Mouse (Mus musculus): Measurements from ENCODE around the gene Sptan1. TPM values are rescaled to one million over a fixed set of nuclear protein-coding genes. Genes with fewer than 3 reads are reported as not detected.

The Sptan1 gene
- total and polyA plus RNA-seq, 3 experiments = 73.8 to 113 (median 88.0) TPM

DNA sequence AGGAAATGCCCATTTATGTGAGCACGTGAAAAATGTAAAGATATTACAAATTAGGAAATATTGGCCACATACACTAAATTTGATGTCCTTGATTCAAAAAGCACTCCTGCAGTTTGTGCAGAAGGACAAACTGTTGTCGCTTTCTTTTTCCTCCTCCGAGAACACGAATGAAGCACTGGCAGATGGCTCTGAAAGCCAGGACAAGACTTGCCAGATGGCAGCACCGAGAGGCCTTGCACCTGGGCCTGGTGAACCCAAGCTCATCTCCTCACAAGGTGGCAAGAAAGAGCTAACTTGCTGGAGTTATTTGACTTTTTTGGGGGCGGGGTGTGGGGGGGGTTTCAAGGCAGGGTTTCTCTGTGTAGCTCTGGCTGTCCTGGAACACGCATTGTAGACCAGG, 24.5 kb upstream of the Sptan1 start:
- Histone ChIP-seq H3K4me2 (ENCODE audit: insufficient read depth, low read depth, poor library complexity, severe bottlenecking) (no peak overlapping the region), H3K4me3 (replicated peaks in 1 of 3; ENCODE audit: low read depth in 2 of 3, low read length in 2 of 3, poor library complexity in 1 of 3) (no peak overlapping the region), H3K27ac (ENCODE audit: insufficient read depth, low read depth) (no peak overlapping the region), H3K9ac (ENCODE audit: insufficient read depth, low read depth) (no peak overlapping the region), H3K27me3 (replicated peaks) (no peaks in the 10 kb centered on the region), H3K9me3 (replicated peaks; ENCODE audit: low read length) (no peaks in the 10 kb centered on the region), H3K79me2 (replicated peaks; ENCODE audit: control insufficient read depth, extremely low read depth, insufficient read depth, poor library complexity, severe bottlenecking) (peaks cover 3% of the 10 kb centered on the region; the same call in 1 of the 2 replicates), H3K36me3 (replicated peaks in 1 of 2; ENCODE audit: control insufficient read depth in 1 of 2, insufficient read depth in 1 of 2, low read length in 1 of 2) (peaks cover 63 to 87% of the 10 kb centered on the region in 2 experiments), H3K4me1 (ENCODE audit: control insufficient read depth in 1 of 2, insufficient read depth in 2 of 2) (peaks cover 2 to 12% of the 10 kb centered on the region in 2 experiments; a peak in 2 of 4 replicates)
- in situ Hi-C loops (cut with MboI; ENCODE audit: low pct_ligation_motif_present, low pct_unique_long_range_greater_than_20kb, low sequenced_read_pairs) (no loop called here), dilution Hi-C loops (cut with MboI; ENCODE audit: extremely low pct_ligation_motif_present, extremely low pct_unique_long_range_greater_than_20kb, low sequenced_read_pairs) (no loop called here)
- no peak for TF ChIP-seq MXI1 (IDR thresholded peaks at IDR 0.05; ENCODE audit: low read depth, low read length)
- TF ChIP-seq HCFC1 (IDR thresholded peaks at IDR 0.05; ENCODE audit: low read depth, low read length) = no peak
- TF ChIP-seq CTCF (conservative IDR thresholded peaks at IDR 0.05 in 1 of 2, IDR thresholded peaks at IDR 0.05 in 1 of 2; ENCODE audit: low read depth in 2 of 2, low read length in 2 of 2) = no peak
- no peak for TF ChIP-seq PAX5 (IDR thresholded peaks at IDR 0.05; ENCODE audit: low read length)
- TF ChIP-seq NRF1 (IDR thresholded peaks at IDR 0.05; ENCODE audit: low read depth, low read length) = no peak
- no peak for TF ChIP-seq ELF1 (IDR thresholded peaks at IDR 0.05; ENCODE audit: low read depth, low read length)
- no peak for TF ChIP-seq JUND (conservative IDR thresholded peaks at IDR 0.05; ENCODE audit: low read depth, low read length)
- no peak for TF ChIP-seq JUN (IDR thresholded peaks at IDR 0.05; ENCODE audit: insufficient read depth, low read depth, low read length)
- no peak for TF ChIP-seq EP300 (IDR thresholded peaks at IDR 0.05; ENCODE audit: low read length)
- no peak for TF ChIP-seq RAD21 (IDR thresholded peaks at IDR 0.05; ENCODE audit: low read depth, low read length)
- no peak for TF ChIP-seq MAFK (IDR thresholded peaks at IDR 0.05; ENCODE audit: insufficient replicate concordance, low read length)
- TF ChIP-seq ZKSCAN1 (IDR thresholded peaks at IDR 0.05; ENCODE audit: borderline replicate concordance, low read depth, low read length) = no peak
- no peak for TF ChIP-seq E2F4 (IDR thresholded peaks at IDR 0.05; ENCODE audit: insufficient replicate concordance, low read depth, low read length)
- DNase-seq (ENCODE audit: extremely low read depth) = no peak

- Histone ChIP-seq H3K36me3 (replicated peaks in 1 of 2; ENCODE audit: control insufficient read depth in 1 of 2, insufficient read depth in 1 of 2, low read length in 1 of 2) (peaks cover 78 to 92% of the 10 kb centered on the region in 2 experiments), H3K27ac (ENCODE audit: insufficient read depth, low read depth) (no peak overlapping the region), H3K9me3 (replicated peaks; ENCODE audit: low read length) (no peaks in the 10 kb centered on the region), H3K4me2 (ENCODE audit: insufficient read depth, low read depth, poor library complexity, severe bottlenecking) (no peak overlapping the region), H3K79me2 (replicated peaks; ENCODE audit: control insufficient read depth, extremely low read depth, insufficient read depth, poor library complexity, severe bottlenecking) (no peaks in the 10 kb centered on the region), H3K4me1 (ENCODE audit: control insufficient read depth in 1 of 2, insufficient read depth in 2 of 2) (no peaks in the 10 kb centered on the region), H3K9ac (ENCODE audit: insufficient read depth, low read depth) (no peak overlapping the region), H3K27me3 (replicated peaks) (no peaks in the 10 kb centered on the region), H3K4me3 (replicated peaks in 1 of 3; ENCODE audit: low read depth in 2 of 3, low read length in 2 of 3, poor library complexity in 1 of 3) (no peak overlapping the region)
- no peak for TF ChIP-seq RCOR1 (conservative IDR thresholded peaks at IDR 0.05; ENCODE audit: low read depth, low read length)
- TF ChIP-seq KAT2A (IDR thresholded peaks at IDR 0.05; ENCODE audit: insufficient replicate concordance, low read length) = no peak
- no peak for TF ChIP-seq NRF1 (IDR thresholded peaks at IDR 0.05; ENCODE audit: low read depth, low read length)
- no peak for TF ChIP-seq E2F4 (IDR thresholded peaks at IDR 0.05; ENCODE audit: insufficient replicate concordance, low read depth, low read length)
- no peak for TF ChIP-seq CHD1 (IDR thresholded peaks at IDR 0.05; ENCODE audit: low read depth, low read length)
- TF ChIP-seq ZMIZ1 (IDR thresholded peaks at IDR 0.05; ENCODE audit: low read depth, low read length) = no peak
- no peak for TF ChIP-seq MYC (IDR thresholded peaks at IDR 0.05; ENCODE audit: low read depth, low read length)
- TF ChIP-seq GABPA (IDR thresholded peaks at IDR 0.05; ENCODE audit: insufficient replicate concordance, low read depth, low read length) = no peak
- no peak for TF ChIP-seq MAX (IDR thresholded peaks at IDR 0.05; ENCODE audit: low read length)
- TF ChIP-seq MAZ (IDR thresholded peaks at IDR 0.05; ENCODE audit: low read depth, low read length) = no peak
- TF ChIP-seq ETS1 (conservative IDR thresholded peaks at IDR 0.05; ENCODE audit: low read depth, low read length) = no peak
- no peak for TF ChIP-seq RAD21 (IDR thresholded peaks at IDR 0.05; ENCODE audit: low read depth, low read length)
- TF ChIP-seq MXI1 (IDR thresholded peaks at IDR 0.05; ENCODE audit: low read depth, low read length) = no peak
- TF ChIP-seq SIN3A (IDR thresholded peaks at IDR 0.05; ENCODE audit: low read length) = no peak
- TF ChIP-seq JUND (conservative IDR thresholded peaks at IDR 0.05; ENCODE audit: low read depth, low read length) = no peak
- no peak for TF ChIP-seq POLR2AphosphoS2 (IDR thresholded peaks at IDR 0.05; ENCODE audit: low read depth, low read length)
- no peak for TF ChIP-seq ZKSCAN1 (IDR thresholded peaks at IDR 0.05; ENCODE audit: borderline replicate concordance, low read depth, low read length)
- in situ Hi-C loops (cut with MboI; ENCODE audit: low pct_ligation_motif_present, low pct_unique_long_range_greater_than_20kb, low sequenced_read_pairs) (no loop called here), dilution Hi-C loops (cut with MboI; ENCODE audit: extremely low pct_ligation_motif_present, extremely low pct_unique_long_range_greater_than_20kb, low sequenced_read_pairs) (no loop called here)
- DNase-seq (ENCODE audit: extremely low read depth) = no peak
Observed at GRCm38 (mm10) chr2:29944723-29945122, 20.6 kb upstream of the Sptan1 start.
